Mouse (Mus musculus) midbrain, embryonic 14.5 days (tissue): Measurements from ENCODE around the gene Piezo1. TPM values are rescaled to one million over a fixed set of nuclear protein-coding genes. Genes with fewer than 3 reads are reported as not detected.
A peak's percentile ranks its signal among the peaks of the same experiment; 100 is the strongest.

ENCODE experiments used
- ATAC-seq: fragments of 200-750 bp; cut with Nextera tagmentation; 2 replicates; pipeline ENCODE4 v1.8.0; 2017; ENCODE audit warnings: moderate number of reproducible peaks, moderate library complexity; ENCODE audit not compliant: low FRiP score, low TSS enrichment
- DNase-seq: peaks from one replicate; pipeline ENCODE4 v3.0.0-alpha.2; 2015
- H3K27ac ChIP-seq: fragments of 300-500 bp; sonication (generic); replicated peaks from 2 replicates; pipeline ENCODE4 v1.5.1; 2014; ENCODE audit warnings: mild to moderate bottlenecking, low read depth, low read length, moderate library complexity
- H3K27me3 ChIP-seq: fragments of 300-500 bp; sonication (generic); 2 replicates; pipeline ENCODE4 v1.6.1; 2014; ENCODE audit warnings: low read length, control low read depth, mixed read lengths; ENCODE audit not compliant: control insufficient read depth, insufficient read depth
- H3K36me3 ChIP-seq: fragments of 300-500 bp; sonication (generic); 2 replicates; pipeline ENCODE4 v1.6.1; 2014; ENCODE audit warnings: low read length, control low read depth; ENCODE audit not compliant: control insufficient read depth, insufficient read depth
- H3K4me1 ChIP-seq: fragments of 300-500 bp; sonication (generic); 2 replicates; pipeline ENCODE4 v1.6.1; 2014; ENCODE audit warnings: mild to moderate bottlenecking, antibody characterized with exemption, low read length, control low read depth; ENCODE audit not compliant: control insufficient read depth, insufficient read depth
- H3K4me2 ChIP-seq: fragments of 300-500 bp; sonication (generic); 2 replicates; pipeline ENCODE4 v1.6.1; 2014; ENCODE audit warnings: mild to moderate bottlenecking, low read length, moderate library complexity
- H3K4me3 ChIP-seq: fragments of 300-500 bp; sonication (generic); replicated peaks from 2 replicates; pipeline ENCODE4 v1.5.1; 2014; ENCODE audit warnings: low read depth, low read length
- H3K9ac ChIP-seq: fragments of 300-500 bp; sonication (generic); replicated peaks from 2 replicates; pipeline ENCODE4 v1.6.1; 2014; ENCODE audit warnings: mild to moderate bottlenecking, low read length, moderate library complexity
- H3K9me3 ChIP-seq: fragments of 300-500 bp; sonication (generic); 2 replicates; pipeline ENCODE4 v1.6.1; 2016; ENCODE audit warnings: low read length, control low read depth, mixed read lengths; ENCODE audit not compliant: control insufficient read depth
- WGBS: fragments of 180-500 bp; shearing (Covaris S2); extraction: QIAGEN DNeasy Blood & Tissue Kit; methylation state at CpG from one replicate; pipeline ENCODE4 v1.1.7; 2014; 5-methylcytosine and 5-hydroxymethylcytosine counted together
- polyA plus RNA-seq: library from polyadenylated mRNA; unstranded; fragments of >200 nt; fragmentation: Nextera tagmentation; extraction: Ambion mirVana; gene quantifications from 2 replicates; pipeline ENCODE4 v1.2.1, GENCODE M21; 2014

Piezo1 gene
- polyA plus RNA-seq, 1 experiment from 2014 or later: 4.6 TPM

- H3K27me3 ChIP-seq: no peaks in the 10 kb centered on the region
- H3K36me3 ChIP-seq: peaks cover 65% of the 10 kb centered on the region
- DNase-seq (no peak), ATAC-seq (0 out of 2 replicates have a peak, but pooled peaks have one; percentile 17)
- H3K27ac ChIP-seq: no peak overlapping the region
- no peak overlapping the region for H3K4me2 ChIP-seq
- no peaks in the 10 kb centered on the region for H3K4me1 ChIP-seq
- 97% methylated on average over 8 of the region's 8 CpGs for WGBS
- no peak overlapping the region for H3K4me3 ChIP-seq
- no peak overlapping the region for H3K9ac ChIP-seq
- H3K9me3 ChIP-seq: no peaks in the 10 kb centered on the region
Observed at GRCm38 (mm10) chr8:122482448-122482847, 68.7 kb downstream of the Piezo1 start.

DNA sequence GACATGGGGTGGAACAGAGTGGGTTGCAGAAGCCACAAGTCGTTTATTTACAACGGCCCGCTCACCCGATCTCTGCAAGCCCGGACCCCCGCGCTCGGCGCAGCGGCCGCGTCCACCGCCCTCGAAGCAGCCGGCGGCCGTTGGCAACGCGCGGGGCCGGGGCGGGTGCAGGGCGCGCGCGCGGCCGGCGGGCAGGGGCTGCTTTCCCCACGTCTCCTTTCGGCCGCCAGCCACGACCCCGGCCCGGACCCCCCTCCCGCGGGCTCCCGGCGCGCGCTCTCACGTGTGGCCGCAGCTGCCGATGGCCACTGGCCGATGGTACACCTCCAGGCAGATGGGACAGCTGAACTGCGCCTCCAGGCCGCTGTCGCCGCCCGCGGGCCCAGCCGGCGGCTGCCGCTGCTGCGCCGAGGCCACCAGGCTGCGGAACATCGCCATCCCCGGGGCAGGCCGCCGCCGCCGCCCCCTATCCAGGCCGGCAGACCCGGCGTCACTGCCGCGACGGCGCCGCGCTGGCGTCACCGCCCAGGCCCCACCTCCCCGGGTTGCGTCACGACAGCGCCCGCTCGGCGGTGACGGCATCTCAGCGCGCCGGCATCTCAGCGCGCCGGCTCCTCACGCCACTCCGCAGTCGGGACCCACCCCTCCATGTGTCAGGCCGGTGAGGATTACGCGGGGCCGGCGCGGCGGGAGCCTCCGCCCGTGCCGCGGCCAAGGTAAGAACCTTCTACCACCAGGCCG, 75.4 kb downstream of the Piezo1 start, which contains the start of the genes Rnf166 and Ctu2:
Gene Rnf166, minus strand, starts transcription at position 485 of the 741 bp plus-strand sequence.
Gene Ctu2, plus strand, starts transcription at position 564 of the 741 bp plus-strand sequence.
- DNase-seq (peak; percentile 97), ATAC-seq (peak; percentile 93)
- Histone ChIP-seq H3K36me3 (peaks cover 50% of the 10 kb centered on the region), H3K9ac (peak within 1 kb of the TSS; percentile 89), H3K9me3 (no peaks in the 10 kb centered on the region), H3K4me1 (peaks cover 16% of the 10 kb centered on the region), H3K27ac (peak within 1 kb of the TSS; percentile 88), H3K27me3 (no peaks in the 10 kb centered on the region), H3K4me3 (peak within 1 kb of the TSS; percentile 99), H3K4me2 (peak within 1 kb of the TSS; percentile 95)
- under 1% methylated on average over 92 of the region's 103 CpGs for WGBS

DNA sequence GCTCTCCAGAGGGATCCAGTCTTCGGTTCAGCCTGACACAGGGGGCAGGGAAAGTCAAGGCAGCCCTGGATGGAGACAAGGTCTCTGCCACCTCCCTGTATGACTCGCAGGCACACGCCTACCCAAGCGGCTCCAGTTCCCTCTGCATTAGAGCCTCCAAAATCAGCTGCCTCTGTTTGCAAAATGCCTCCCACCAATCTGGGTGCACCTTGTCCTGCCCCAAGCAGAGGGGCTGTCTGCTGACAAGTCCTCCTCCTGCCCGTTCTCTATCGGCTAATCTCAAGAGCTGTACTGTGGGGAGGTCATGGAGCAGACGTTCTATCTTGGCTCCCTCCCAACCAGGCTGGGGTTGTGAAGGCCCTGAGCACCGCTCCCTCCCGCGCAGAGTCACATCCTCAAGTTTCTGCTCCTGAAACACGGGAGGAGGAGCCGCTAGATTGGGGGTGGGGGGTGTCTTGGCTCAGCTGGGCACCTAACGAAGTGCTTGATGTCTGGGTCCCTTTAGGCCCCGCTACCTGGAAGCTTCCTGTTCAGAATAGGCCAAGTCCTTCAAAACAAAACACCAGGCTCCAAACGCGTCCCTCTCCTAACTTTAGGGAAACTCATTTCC, 76.1 kb downstream of the Piezo1 start:
- Histone ChIP-seq H3K4me2 (peak overlapping the region; percentile 95), H3K27me3 (no peaks in the 10 kb centered on the region), H3K4me1 (peaks cover 16% of the 10 kb centered on the region), H3K36me3 (peaks cover 48% of the 10 kb centered on the region), H3K9ac (peak overlapping the region; percentile 89), H3K27ac (no peak overlapping the region), H3K4me3 (peak overlapping the region; percentile 99), H3K9me3 (no peaks in the 10 kb centered on the region)
- WGBS: 18% methylated on average over 16 of the region's 16 CpGs
- ATAC-seq (0 out of 2 replicates have a peak, but pooled peaks have one; percentile 6), DNase-seq (peak; percentile 25)

GRCm38 (mm10) chr8:122473911-122474421, 77.2 kb downstream of the Piezo1 start:
- Histone ChIP-seq H3K4me2 (no peak overlapping the region), H3K9me3 (no peaks in the 10 kb centered on the region), H3K9ac (no peak overlapping the region), H3K27me3 (no peaks in the 10 kb centered on the region), H3K27ac (no peak overlapping the region), H3K4me1 (peaks cover 16% of the 10 kb centered on the region), H3K4me3 (no peak overlapping the region), H3K36me3 (peaks cover 45% of the 10 kb centered on the region)
- WGBS: 93% methylated on average over 8 of the region's 8 CpGs
- DNase-seq (no peak), ATAC-seq (no peak)

DNA sequence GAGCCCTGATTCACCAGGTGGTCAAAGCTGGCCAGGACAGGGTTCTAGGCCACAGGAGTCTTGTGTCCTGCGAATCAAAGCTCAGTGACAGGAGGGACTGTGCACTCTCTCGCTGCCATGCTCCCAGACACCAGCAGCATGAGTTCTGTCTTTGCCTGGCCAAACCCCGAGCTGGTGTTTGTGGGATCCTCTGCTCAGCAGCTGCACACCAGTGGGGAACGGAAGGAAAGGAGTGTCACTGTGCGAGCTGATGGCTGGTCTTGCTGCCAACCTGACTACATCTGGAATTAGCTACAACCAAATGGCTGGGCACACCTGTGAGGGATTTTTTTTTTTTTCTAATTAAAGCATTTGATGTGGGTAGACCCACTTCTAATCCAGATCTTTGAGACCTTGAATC, 80.4 kb downstream of the Piezo1 start:
- WGBS: 81% methylated on average over 5 of the region's 5 CpGs
- Histone ChIP-seq H3K36me3 (peaks cover 61% of the 10 kb centered on the region), H3K27me3 (no peaks in the 10 kb centered on the region)

DNA sequence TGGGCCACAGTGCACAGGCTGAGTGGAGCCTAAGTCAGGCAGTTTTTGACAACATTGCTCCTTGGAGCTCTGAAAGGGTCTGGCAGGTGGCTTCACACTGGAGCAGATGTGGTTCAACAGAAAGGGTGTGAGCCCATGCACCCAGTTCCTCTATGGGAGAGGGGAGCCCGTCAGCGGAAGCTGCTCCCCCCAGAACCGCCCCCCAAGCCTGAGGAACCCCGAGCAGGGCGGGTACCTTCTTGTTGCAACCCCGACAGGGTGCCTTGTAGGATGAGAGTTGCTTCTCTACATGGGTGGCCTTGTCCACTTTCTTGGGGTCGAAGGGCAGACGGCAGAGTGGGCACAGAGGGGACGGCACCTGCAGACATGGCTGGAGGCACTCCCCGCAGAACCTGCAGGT, 81.2 kb downstream of the Piezo1 start:
- H3K9me3 ChIP-seq: no peaks in the 10 kb centered on the region
- no peak overlapping the region for H3K4me3 ChIP-seq
- ATAC-seq: no peak
- WGBS: 89% methylated on average over 10 of the region's 10 CpGs
- peaks cover 61% of the 10 kb centered on the region for H3K36me3 ChIP-seq
- no peak overlapping the region for H3K4me2 ChIP-seq
- H3K27me3 ChIP-seq: no peaks in the 10 kb centered on the region
- no peak overlapping the region for H3K27ac ChIP-seq
- DNase-seq: no peak
- peaks cover 8% of the 10 kb centered on the region for H3K4me1 ChIP-seq
- no peak overlapping the region; the same call in 1 of the 2 replicates for H3K9ac ChIP-seq

More for the DNA sequence above, 80.4 kb downstream of the Piezo1 start:
- Histone ChIP-seq H3K27ac (no peak overlapping the region), H3K4me2 (no peak overlapping the region), H3K9me3 (no peaks in the 10 kb centered on the region), H3K9ac (no peak overlapping the region), H3K4me1 (peaks cover 10% of the 10 kb centered on the region), H3K4me3 (no peak overlapping the region)
- DNase-seq: no peak
- ATAC-seq: no peak

GRCm38 (mm10) chr8:122469407-122469806, 81.7 kb downstream of the Piezo1 start:
- no peak for ATAC-seq
- H3K27ac ChIP-seq: no peak overlapping the region
- no peak overlapping the region for H3K4me3 ChIP-seq
- H3K9ac ChIP-seq: no peak overlapping the region; the same call in 1 of the 2 replicates
- 87% methylated on average over 6 of the region's 6 CpGs for WGBS
- H3K4me2 ChIP-seq: no peak overlapping the region
- H3K27me3 ChIP-seq: no peaks in the 10 kb centered on the region
- no peak for DNase-seq
- 0 out of 2 replicates have a peak, but pooled peaks cover 3% of the 10 kb centered on the region for H3K4me1 ChIP-seq
- H3K36me3 ChIP-seq: peaks cover 61% of the 10 kb centered on the region
- no peaks in the 10 kb centered on the region for H3K9me3 ChIP-seq

DNA sequence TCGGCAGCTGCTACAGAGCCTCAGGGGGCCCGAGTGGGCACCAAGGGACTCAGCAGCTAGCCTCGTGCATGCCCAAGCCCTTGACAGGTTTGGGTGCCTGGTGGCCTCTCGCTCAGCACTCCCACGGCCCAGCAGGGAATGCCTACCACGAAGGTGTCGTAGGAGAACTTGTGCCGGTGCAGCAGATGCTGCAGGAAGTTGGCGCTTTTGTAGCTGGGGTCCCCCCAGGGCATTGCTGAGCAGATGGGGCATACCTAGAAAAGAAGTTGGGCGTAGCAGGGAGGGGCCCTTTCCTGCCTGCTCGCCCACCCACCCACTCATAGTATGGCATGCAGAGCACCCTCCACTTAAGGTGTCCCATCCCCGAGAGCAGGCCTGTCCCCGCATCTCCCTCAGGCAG, 83.3 kb downstream of the Piezo1 start:
- no peaks in the 10 kb centered on the region for H3K27me3 ChIP-seq
- no peaks in the 10 kb centered on the region for H3K9me3 ChIP-seq
- DNase-seq (no peak), ATAC-seq (no peak)
- H3K4me2 ChIP-seq: no peak overlapping the region
- H3K36me3 ChIP-seq: peaks cover 51% of the 10 kb centered on the region
- H3K4me3 ChIP-seq: no peak overlapping the region
- WGBS: 92% methylated on average over 13 of the region's 13 CpGs
- no peak overlapping the region for H3K27ac ChIP-seq
- no peaks in the 10 kb centered on the region for H3K4me1 ChIP-seq
- H3K9ac ChIP-seq: no peak overlapping the region
